Mouse (Mus musculus): Measurements from ENCODE around the gene Txndc16. TPM values are rescaled to one million over a fixed set of nuclear protein-coding genes. Genes with fewer than 3 reads are reported as not detected.

The Txndc16 gene
- polyA plus RNA-seq, 1 experiment: 0.38 TPM

DNA sequence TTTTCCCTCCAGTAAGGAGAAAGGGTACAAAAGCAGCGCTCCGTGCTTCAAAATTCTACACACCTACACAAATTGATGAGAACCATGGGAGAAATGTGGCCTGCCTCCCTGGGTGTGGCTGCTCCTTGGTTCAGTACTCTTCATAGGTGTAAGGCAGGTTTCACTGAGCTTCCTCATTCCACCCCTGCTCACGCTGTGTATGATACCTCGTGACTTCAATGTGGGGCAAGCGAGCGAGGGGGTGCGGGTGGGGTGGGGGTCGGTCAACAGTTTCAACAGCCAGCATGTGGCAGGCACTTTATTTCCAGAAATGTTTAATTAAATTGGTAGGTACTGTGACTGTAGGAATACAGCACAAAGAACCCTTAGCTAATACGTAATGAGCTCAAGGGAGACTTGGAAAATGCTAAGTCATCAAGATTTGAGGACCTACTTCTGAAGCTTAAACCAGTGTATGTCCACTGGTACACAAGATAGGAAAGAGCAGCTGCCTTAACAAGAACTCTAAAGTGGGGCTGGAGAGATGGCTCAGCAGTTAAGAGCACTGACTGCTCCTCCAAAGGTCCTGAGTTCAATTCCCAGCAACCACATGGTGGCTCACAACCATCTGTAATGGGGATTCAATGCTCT, 3.3 kb downstream of the Txndc16 start:
- TF ChIP-seq GATA1 (IDR thresholded peaks at IDR 0.05; ENCODE audit: borderline replicate concordance, low read length) (no peak), FLI1 (IDR thresholded peaks at IDR 0.05; ENCODE audit: low read length) (no peak)
- no peaks in the 10 kb centered on the region for H3K9me3 ChIP-seq
- no peaks in the 10 kb centered on the region for H3K36me3 ChIP-seq (replicated peaks; ENCODE audit: low read length)
- no peak overlapping the region for H3K4me3 ChIP-seq (replicated peaks)
- H3K27me3 ChIP-seq (replicated peaks): peaks cover 13% of the 10 kb centered on the region
- H3K4me1 ChIP-seq: peaks cover 34% of the 10 kb centered on the region

GRCm38 (mm10) chr14:45211431-45211830, 8.7 kb downstream of the Txndc16 start:
- Histone ChIP-seq H3K9me3 (no peaks in the 10 kb centered on the region), H3K4me3 (replicated peaks) (no peak overlapping the region), H3K4me1 (peaks cover 7% of the 10 kb centered on the region; the same call in 1 of the 2 replicates), H3K27me3 (replicated peaks) (no peaks in the 10 kb centered on the region), H3K36me3 (replicated peaks; ENCODE audit: low read length) (no peaks in the 10 kb centered on the region)
- TF ChIP-seq FLI1 (IDR thresholded peaks at IDR 0.05; ENCODE audit: low read length): no peak
- TF ChIP-seq GATA1 (IDR thresholded peaks at IDR 0.05; ENCODE audit: borderline replicate concordance, low read length): no peak

GRCm38 (mm10) chr14:45210683-45211082, 9.4 kb downstream of the Txndc16 start:
- Histone ChIP-seq H3K27me3 (replicated peaks) (no peaks in the 10 kb centered on the region), H3K36me3 (replicated peaks; ENCODE audit: low read length) (no peaks in the 10 kb centered on the region), H3K4me3 (replicated peaks) (no peak overlapping the region), H3K9me3 (no peaks in the 10 kb centered on the region), H3K4me1 (peaks cover 7% of the 10 kb centered on the region; the same call in 1 of the 2 replicates)
- TF ChIP-seq GATA1 (IDR thresholded peaks at IDR 0.05; ENCODE audit: borderline replicate concordance, low read length) (no peak), FLI1 (IDR thresholded peaks at IDR 0.05; ENCODE audit: low read length) (no peak)

GRCm38 (mm10) chr14:45200607-45201006, 19.5 kb downstream of the Txndc16 start:
- TF ChIP-seq FLI1 (IDR thresholded peaks at IDR 0.05; ENCODE audit: low read length): no peak
- TF ChIP-seq GATA1 (IDR thresholded peaks at IDR 0.05; ENCODE audit: borderline replicate concordance, low read length): no peak
- no peak overlapping the region for H3K4me3 ChIP-seq (replicated peaks)
- H3K36me3 ChIP-seq (replicated peaks; ENCODE audit: low read length): no peaks in the 10 kb centered on the region
- H3K27me3 ChIP-seq (replicated peaks): no peaks in the 10 kb centered on the region
- H3K9me3 ChIP-seq: no peaks in the 10 kb centered on the region
- H3K4me1 ChIP-seq: peaks cover 10% of the 10 kb centered on the region

DNA sequence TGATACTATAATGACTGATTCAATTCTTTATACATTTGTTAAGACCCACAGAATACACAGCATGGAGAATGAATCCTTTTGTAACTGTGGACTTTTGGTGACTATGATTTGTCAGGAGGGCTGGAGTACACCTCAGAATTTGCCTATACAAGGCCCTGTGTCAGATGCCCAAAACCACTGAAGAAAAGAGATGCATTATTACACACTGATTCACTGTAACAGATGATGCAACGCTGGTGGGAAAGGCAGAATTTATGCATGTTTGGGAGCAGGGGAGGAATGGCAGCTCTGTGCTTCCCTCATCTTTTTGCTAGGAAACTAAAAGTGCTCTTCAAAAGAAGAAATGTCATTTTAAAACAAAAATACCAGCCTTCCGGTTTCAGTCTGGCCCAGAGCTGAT, 29.1 kb downstream of the Txndc16 start:
- no peak for TF ChIP-seq FLI1 (IDR thresholded peaks at IDR 0.05; ENCODE audit: low read length)
- TF ChIP-seq GATA1 (IDR thresholded peaks at IDR 0.05; ENCODE audit: borderline replicate concordance, low read length): no peak
- Histone ChIP-seq H3K9me3 (peaks cover 8% of the 10 kb centered on the region), H3K36me3 (replicated peaks; ENCODE audit: low read length) (no peaks in the 10 kb centered on the region), H3K4me1 (no peaks in the 10 kb centered on the region), H3K4me3 (replicated peaks) (no peak overlapping the region), H3K27me3 (replicated peaks) (peaks cover under 1% of the 10 kb centered on the region)

DNA sequence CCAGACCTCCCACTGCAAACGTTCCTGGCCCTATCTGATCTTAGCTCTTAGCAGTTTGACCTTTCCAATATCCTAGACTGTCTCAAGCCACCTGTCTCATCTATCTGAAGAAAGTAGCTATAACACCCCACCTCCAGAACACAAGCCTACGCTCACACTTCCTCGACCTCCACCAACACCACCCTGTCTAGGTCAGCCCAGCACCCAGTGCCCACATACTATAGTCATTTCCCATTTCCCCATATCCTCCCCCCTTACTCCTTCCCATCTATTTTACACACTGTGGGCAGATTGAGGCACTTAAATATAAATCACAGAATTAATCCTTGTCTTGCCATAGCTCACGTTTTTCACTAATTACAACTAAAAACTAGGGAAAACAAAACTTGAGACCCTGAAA, 38.5 kb downstream of the Txndc16 start:
- H3K27me3 ChIP-seq (replicated peaks): peaks cover 4% of the 10 kb centered on the region
- no peaks in the 10 kb centered on the region for H3K4me1 ChIP-seq
- H3K36me3 ChIP-seq (replicated peaks; ENCODE audit: low read length): no peaks in the 10 kb centered on the region
- no peaks in the 10 kb centered on the region for H3K9me3 ChIP-seq
- H3K4me3 ChIP-seq (replicated peaks): no peak overlapping the region
- TF ChIP-seq GATA1 (IDR thresholded peaks at IDR 0.05; ENCODE audit: borderline replicate concordance, low read length) (no peak), FLI1 (IDR thresholded peaks at IDR 0.05; ENCODE audit: low read length) (no peak)

- TF ChIP-seq GATA1 (IDR thresholded peaks at IDR 0.05; ENCODE audit: borderline replicate concordance, low read length) (no peak), FLI1 (IDR thresholded peaks at IDR 0.05; ENCODE audit: low read length) (no peak)
- H3K27me3 ChIP-seq (replicated peaks): peaks cover 2% of the 10 kb centered on the region
Observed at GRCm38 (mm10) chr14:45179606-45180005, 40.5 kb downstream of the Txndc16 start.

GRCm38 (mm10) chr14:45179186-45179585, 40.9 kb downstream of the Txndc16 start:
- Histone ChIP-seq H3K36me3 (replicated peaks; ENCODE audit: low read length) (no peaks in the 10 kb centered on the region), H3K9me3 (no peaks in the 10 kb centered on the region), H3K27me3 (replicated peaks) (peaks cover 2% of the 10 kb centered on the region), H3K4me1 (peaks cover 9% of the 10 kb centered on the region), H3K4me3 (replicated peaks) (no peak overlapping the region)
- no peak for TF ChIP-seq GATA1 (IDR thresholded peaks at IDR 0.05; ENCODE audit: borderline replicate concordance, low read length)

More at GRCm38 (mm10) chr14:45179606-45180005, 40.5 kb downstream of the Txndc16 start:
- Histone ChIP-seq H3K4me3 (replicated peaks) (no peak overlapping the region), H3K36me3 (replicated peaks; ENCODE audit: low read length) (no peaks in the 10 kb centered on the region), H3K4me1 (peaks cover 6% of the 10 kb centered on the region), H3K9me3 (no peaks in the 10 kb centered on the region)

- H3K27me3 ChIP-seq (replicated peaks): peaks cover 2% of the 10 kb centered on the region
- H3K4me3 ChIP-seq (replicated peaks): no peak overlapping the region
- no peaks in the 10 kb centered on the region for H3K36me3 ChIP-seq (replicated peaks; ENCODE audit: low read length)
- no peak for TF ChIP-seq GATA1 (IDR thresholded peaks at IDR 0.05; ENCODE audit: borderline replicate concordance, low read length)
- no peak for TF ChIP-seq FLI1 (IDR thresholded peaks at IDR 0.05; ENCODE audit: low read length)
- no peaks in the 10 kb centered on the region for H3K9me3 ChIP-seq
- peaks cover 9% of the 10 kb centered on the region for H3K4me1 ChIP-seq
Observed at GRCm38 (mm10) chr14:45175012-45175740, 45.0 kb downstream of the Txndc16 start.

DNA sequence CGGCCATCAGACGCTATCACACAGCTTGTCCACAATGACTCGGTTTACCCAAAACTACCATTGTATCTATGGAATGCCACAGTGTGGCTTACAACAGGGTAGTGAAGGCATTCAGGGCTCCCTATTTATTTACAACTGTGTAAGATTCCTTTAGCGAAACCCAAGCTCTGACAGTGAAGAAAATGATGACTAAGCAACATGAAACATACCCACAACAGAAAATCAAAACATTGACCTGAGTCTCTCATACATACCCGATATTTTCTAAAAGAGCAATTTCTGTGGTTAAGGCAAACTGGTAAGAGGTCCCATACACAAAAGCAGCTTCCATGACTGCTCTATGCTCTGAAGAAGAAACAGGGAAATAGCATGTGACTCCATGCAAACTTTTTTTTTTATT, 47.9 kb downstream of the Txndc16 start:
- Histone ChIP-seq H3K4me3 (replicated peaks) (no peak overlapping the region), H3K36me3 (replicated peaks; ENCODE audit: low read length) (no peaks in the 10 kb centered on the region), H3K9me3 (no peaks in the 10 kb centered on the region), H3K27me3 (replicated peaks) (no peaks in the 10 kb centered on the region), H3K4me1 (peaks cover 9% of the 10 kb centered on the region)
- TF ChIP-seq FLI1 (IDR thresholded peaks at IDR 0.05; ENCODE audit: low read length) (no peak), GATA1 (IDR thresholded peaks at IDR 0.05; ENCODE audit: borderline replicate concordance, low read length) (no peak)
